Mouse (Mus musculus) limb, embryonic 15.5 days (tissue): ENCODE results near the gene Gm21704. TPM values are rescaled to one million over a fixed set of nuclear protein-coding genes. Genes with fewer than 3 reads are reported as not detected.
"Not testable (repeated sequence)": the region's sequence is repeated elsewhere in the genome, so short reads cannot be mapped to it uniquely, and the experiment has no call there.

Source experiments
- ATAC-seq: fragments of 200-750 bp; cut with Nextera tagmentation; 2 replicates; pipeline ENCODE4 v1.8.0; 2017; ENCODE audit warnings: low read depth, moderate TSS enrichment; ENCODE audit not compliant: insufficient number of reproducible peaks, low FRiP score, low TSS enrichment
- H3K27ac ChIP-seq: fragments of 300-500 bp; sonication (generic); 2 replicates; pipeline ENCODE4 v1.5.1; 2015; ENCODE audit warnings: moderate library complexity, mild to moderate bottlenecking, inconsistent platforms
- H3K27me3 ChIP-seq: fragments of 300-500 bp; sonication (generic); 2 replicates; pipeline ENCODE4 v1.6.1; 2015; ENCODE audit warnings: inconsistent platforms
- H3K36me3 ChIP-seq: fragments of 300-500 bp; sonication (generic); 2 replicates; pipeline ENCODE4 v1.6.1; 2015; ENCODE audit warnings: inconsistent platforms
- H3K4me1 ChIP-seq: fragments of 300-500 bp; sonication (generic); 2 replicates; pipeline ENCODE4 v1.6.1; 2015; ENCODE audit warnings: inconsistent platforms
- H3K4me2 ChIP-seq: fragments of 300-500 bp; sonication (generic); 2 replicates; pipeline ENCODE4 v1.6.1; 2015; ENCODE audit warnings: mild to moderate bottlenecking, inconsistent platforms
- H3K4me3 ChIP-seq: fragments of 300-500 bp; sonication (generic); 2 replicates; pipeline ENCODE4 v1.5.1; 2015; ENCODE audit warnings: mild to moderate bottlenecking, inconsistent platforms
- H3K9ac ChIP-seq: fragments of 300-500 bp; sonication (generic); 2 replicates; pipeline ENCODE4 v1.6.1; 2015; ENCODE audit warnings: inconsistent platforms
- H3K9me3 ChIP-seq: fragments of 300-500 bp; sonication (generic); 2 replicates; pipeline ENCODE4 v1.6.1; 2016; ENCODE audit warnings: inconsistent platforms
- WGBS: fragments of 180-500 bp; shearing (Covaris S2); methylation state at CpG from one replicate; pipeline ENCODE4 v1.1.7; 2015; 5-methylcytosine and 5-hydroxymethylcytosine counted together
- polyA plus RNA-seq: library from polyadenylated mRNA; unstranded; fragments of >200 nt; fragmentation: Nextera tagmentation; extraction: Ambion mirVana; gene quantifications from 2 replicates; pipeline ENCODE4 v1.2.1, GENCODE M21; 2015

Gm21704 gene
- not detected in 2 replicates for polyA plus RNA-seq

DNA sequence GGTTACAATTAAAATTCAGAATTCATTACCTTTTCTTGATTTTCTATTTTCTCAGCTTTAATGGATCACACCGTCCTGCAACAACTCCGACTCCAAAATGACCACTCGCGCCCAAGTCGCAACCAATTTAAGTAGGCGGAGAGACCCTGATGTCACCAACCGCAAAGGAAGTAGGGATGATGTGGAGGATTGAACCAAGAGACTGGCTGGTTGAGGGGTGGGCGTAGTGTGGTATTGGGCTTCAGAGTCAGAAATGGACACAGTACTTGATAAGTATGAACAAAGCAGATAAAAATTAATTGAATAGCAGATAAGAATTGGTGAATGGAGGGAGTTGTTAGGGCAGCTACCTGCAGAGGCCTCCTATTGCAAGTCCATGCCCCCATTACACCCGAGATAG lies at the start of gene Gm21704, which contains the start of gene Gm21708:
Gm21704 (minus strand) TSS at position 101 of the 400 bp plus-strand sequence.
Gm21708 (minus strand) TSS at position 101 of the 400 bp plus-strand sequence.
- not testable (repeated sequence) for H3K9ac ChIP-seq, H3K27me3 ChIP-seq, H3K4me1 ChIP-seq, H3K4me2 ChIP-seq, H3K36me3 ChIP-seq, H3K27ac ChIP-seq, H3K9me3 ChIP-seq, H3K4me3 ChIP-seq, ATAC-seq
- WGBS = no CpG with 5 or more reads among the region's 9 CpGs

GRCm38 (mm10) chrY:3345229-3345628 lies 64.7 kb downstream of the Gm21704 start, which contains the start of gene Gm21693:
Gm21693 (minus strand) TSS chrY:3345329.
- no CpG with 5 or more reads among the region's 9 CpGs for WGBS

DNA sequence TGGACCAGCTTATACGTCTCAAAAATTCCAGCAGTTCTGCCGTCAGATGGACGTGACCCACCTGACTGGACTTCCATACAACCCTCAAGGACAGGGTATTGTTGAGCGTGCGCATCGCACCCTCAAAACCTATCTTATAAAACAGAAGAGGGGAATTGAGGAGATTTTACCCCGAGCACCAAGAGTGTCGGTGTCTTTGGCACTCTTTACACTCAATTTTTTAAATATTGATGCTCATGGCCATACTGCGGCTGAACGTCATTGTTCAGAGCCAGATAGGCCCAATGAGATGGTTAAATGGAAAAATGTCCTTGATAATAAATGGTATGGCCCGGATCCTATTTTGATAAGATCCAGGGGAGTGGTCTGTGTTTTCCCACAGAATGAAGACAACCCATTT lies 69.3 kb downstream of the Gm21704 start:
- H3K36me3 ChIP-seq, H3K4me2 ChIP-seq, H3K9ac ChIP-seq, H3K4me1 ChIP-seq, H3K27ac ChIP-seq, H3K27me3 ChIP-seq, H3K4me3 ChIP-seq, H3K9me3 ChIP-seq, ATAC-seq: not testable (repeated sequence)
- no CpG with 5 or more reads among the region's 11 CpGs for WGBS

More at GRCm38 (mm10) chrY:3345229-3345628, 64.7 kb downstream of the Gm21704 start, which contains the start of gene Gm21693:
- not testable (repeated sequence) for H3K9me3 ChIP-seq, H3K9ac ChIP-seq, H3K27ac ChIP-seq, H3K4me3 ChIP-seq, H3K27me3 ChIP-seq, H3K4me1 ChIP-seq, ATAC-seq, H3K4me2 ChIP-seq, H3K36me3 ChIP-seq

Other genes with a start within 250 kb of the Gm21704 start
- gene Gm21677, start 103.7 kb downstream of the Gm21704 start, polyA plus RNA-seq = not detected in 2 replicates
- not detected in 2 replicates for gene Gm21693, start 64.8 kb downstream of the Gm21704 start, polyA plus RNA-seq
- not detected in 2 replicates for gene Gm21708, start within 50 bp of the Gm21704 start, polyA plus RNA-seq